Comparison of ENCODE assay signal across 9 mouse cellular contexts in the genomic region with DNA sequence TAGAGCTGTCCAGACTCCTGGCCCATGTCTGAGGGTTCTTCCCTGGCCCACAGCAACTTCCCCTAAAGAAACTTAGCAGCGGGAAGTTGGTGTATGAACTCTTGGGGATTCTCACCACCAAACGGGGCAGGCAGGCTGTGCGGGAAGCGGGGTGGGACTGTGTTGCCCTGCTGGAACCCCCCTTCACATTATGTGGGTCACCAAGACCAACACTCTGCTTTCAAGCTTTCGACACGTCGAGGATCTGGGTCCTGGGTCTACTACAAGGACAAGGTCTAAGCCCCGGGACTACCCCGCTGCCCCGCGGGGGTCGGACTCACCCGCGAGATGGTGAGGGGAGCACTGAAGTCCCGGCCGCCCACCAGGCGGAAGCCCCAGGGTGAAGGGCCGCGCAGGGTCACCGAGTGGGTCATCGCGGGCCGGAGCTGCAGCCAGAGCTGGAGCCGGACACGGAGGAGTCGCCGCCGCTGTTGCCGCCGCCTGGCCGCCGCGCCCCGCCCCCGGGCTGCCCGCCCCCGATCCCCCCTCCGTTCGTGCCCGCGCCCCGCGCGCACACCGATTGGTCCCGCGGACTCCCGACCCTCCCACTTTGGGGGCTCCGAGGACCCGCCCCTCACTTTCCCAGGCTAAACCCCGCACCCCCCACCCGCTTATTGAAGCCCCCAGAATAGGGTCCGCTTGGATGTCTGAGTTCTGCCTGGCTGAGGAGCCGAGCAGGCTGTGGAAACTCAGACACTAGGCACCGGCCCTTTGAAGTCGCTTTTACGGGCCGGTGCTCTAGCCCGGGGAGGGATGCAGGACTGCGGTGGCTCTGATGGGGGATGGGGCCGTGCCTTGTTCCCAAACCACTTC. TPM values are rescaled to one million over a fixed set of nuclear protein-coding genes. Genes with fewer than 3 reads are reported as not detected.
DNase-seq lines count a peak whose midpoint lies in the region; ATAC-seq and TF ChIP-seq lines count a peak whose summit lies in the region.
"Had no signal": no experiment of that assay in that cellular context is flagged by ENCODE, and none has a peak within 500 bp of the region (broad histone marks: within the 10 kb centered on the region; RNA-seq: fewer than 3 reads in every experiment).

A gene (minus strand): TSS at position 495 of the 852 bp plus-strand sequence.

- peaks cover 35% of the 10 kb centered on the region for H3K4me1 ChIP-seq in forebrain, embryonic 13.5 days
- no peaks in the 10 kb centered on the region for H3K4me1 ChIP-seq in hindbrain, embryonic 11.5 days (replicated peaks; ENCODE audit: control insufficient read depth, insufficient read depth, low read length)
- H3K4me1 ChIP-seq in limb, embryonic 12.5 days (replicated peaks) = peaks cover 64% of the 10 kb centered on the region

- peak within 1 kb of the TSS; percentile 79 for H3K9ac ChIP-seq in forebrain, embryonic 13.5 days
- H3K9ac ChIP-seq in hindbrain, embryonic 11.5 days (ENCODE audit: low read depth, low read length) = peak within 1 kb of the TSS; percentile 75
- H3K9ac ChIP-seq in limb, embryonic 12.5 days (replicated peaks) = peak within 1 kb of the TSS; percentile 85

- H3K36me3 ChIP-seq in forebrain, embryonic 13.5 days (ENCODE audit: poor library complexity, severe bottlenecking) = no peaks in the 10 kb centered on the region
- H3K36me3 ChIP-seq in hindbrain, embryonic 11.5 days (ENCODE audit: control insufficient read depth, insufficient read depth, low read length) = no peaks in the 10 kb centered on the region
- H3K36me3 ChIP-seq in limb, embryonic 12.5 days = peaks cover 19% of the 10 kb centered on the region; the same call in 1 of the 2 replicates
- no peaks in the 10 kb centered on the region for H3K36me3 ChIP-seq in myocyte (ENCODE audit: control insufficient read depth, insufficient read depth)

- no peak within 1 kb of the TSS for H3K27ac ChIP-seq in forebrain, embryonic 13.5 days
- H3K27ac ChIP-seq in hindbrain, embryonic 11.5 days (ENCODE audit: low read depth, low read length) = 0 out of 2 replicates have a peak within 1 kb of the TSS, but pooled peaks have one; percentile 7
- peak within 1 kb of the TSS; percentile 91 for H3K27ac ChIP-seq in limb, embryonic 12.5 days

- DNase-seq in gastrocnemius, adult 18-20 months (ENCODE audit: low spot score) = peak; percentile 32
- DNase-seq in gastrocnemius, adult 8-10 months (ENCODE audit: low spot score in 2 of 2) = no peak
- DNase-seq in Muller cell, postnatal 12 days (ENCODE audit: inconsistent ontology term) = peak; percentile 81
- DNase-seq in hindbrain, embryonic 11.5 days (ENCODE audit: low spot score) = peak; percentile 76
- no peak for DNase-seq in cerebellum, adult 9-10 months

- peak within 1 kb of the TSS; percentile 88 for H3K4me2 ChIP-seq in forebrain, embryonic 13.5 days
- H3K4me2 ChIP-seq in hindbrain, embryonic 11.5 days (replicated peaks; ENCODE audit: low read depth, low read length) = peak within 1 kb of the TSS; percentile 72
- H3K4me2 ChIP-seq in limb, embryonic 12.5 days = peak within 1 kb of the TSS; percentile 89
- H3K4me2 ChIP-seq in myocyte (ENCODE audit: low read depth) = peak within 1 kb of the TSS; percentile 93

- TF ChIP-seq POLR2A in myocyte (IDR thresholded peaks at IDR 0.05; ENCODE audit: insufficient read length, low read depth) = peak; percentile 89

- WGBS in forebrain, embryonic 13.5 days = 3% methylated on average over 48 of the region's 61 CpGs
- WGBS in hindbrain, embryonic 11.5 days = 3% methylated on average over 35 of the region's 61 CpGs
- under 1% methylated on average over 55 of the region's 61 CpGs for WGBS in limb, embryonic 12.5 days

- H3ac ChIP-seq in myocyte (ENCODE audit: control insufficient read depth, insufficient read length) = peak within 1 kb of the TSS; percentile 40

- H3K4me3 ChIP-seq in forebrain, embryonic 13.5 days = peak within 1 kb of the TSS; percentile 61
- H3K4me3 ChIP-seq in hindbrain, embryonic 11.5 days (ENCODE audit: low read depth, low read length) = peak within 1 kb of the TSS; percentile 54
- peak within 1 kb of the TSS; percentile 62 for H3K4me3 ChIP-seq in limb, embryonic 12.5 days (replicated peaks)
- H3K4me3 ChIP-seq in myocyte = peak within 1 kb of the TSS; percentile 82

- H3K9me3 ChIP-seq in forebrain, embryonic 13.5 days (replicated peaks) = 0 out of 2 replicates have a peak, but pooled peaks cover 3% of the 10 kb centered on the region
- no peaks in the 10 kb centered on the region for H3K9me3 ChIP-seq in hindbrain, embryonic 11.5 days (ENCODE audit: control insufficient read depth, low read length)
- no peaks in the 10 kb centered on the region for H3K9me3 ChIP-seq in limb, embryonic 12.5 days

- peaks cover 5% of the 10 kb centered on the region; the same call in 1 of the 2 replicates for H3K27me3 ChIP-seq in forebrain, embryonic 13.5 days
- H3K27me3 ChIP-seq in hindbrain, embryonic 11.5 days (ENCODE audit: control insufficient read depth, insufficient read depth, low read length) = no peaks in the 10 kb centered on the region
- no peaks in the 10 kb centered on the region for H3K27me3 ChIP-seq in limb, embryonic 12.5 days
- no peaks in the 10 kb centered on the region for H3K27me3 ChIP-seq in myocyte (ENCODE audit: control insufficient read depth, insufficient read depth, insufficient read length)

- H3K79me2 ChIP-seq in myocyte (ENCODE audit: control insufficient read depth, insufficient read depth) = peaks cover 38% of the 10 kb centered on the region

- peak; percentile 77 for ATAC-seq in forebrain, embryonic 13.5 days
- ATAC-seq in hindbrain, embryonic 11.5 days (ENCODE audit: low FRiP score) = peak; percentile 69
- ATAC-seq in limb, embryonic 12.5 days (ENCODE audit: insufficient number of reproducible peaks, insufficient read depth, low FRiP score, low TSS enrichment, low read depth) = peak; percentile 75

TF ChIP-seq in myocyte, 11 proteins besides CTCF, POLR2A, EP300 and RAD21:
- TF ChIP-seq TCF12 (IDR thresholded peaks at IDR 0.05; ENCODE audit: insufficient read depth, poor library complexity, severe bottlenecking) = no peak
- TF ChIP-seq MAX (IDR thresholded peaks at IDR 0.05; ENCODE audit: low read depth) = no peak
- TF ChIP-seq TCF3 (IDR thresholded peaks at IDR 0.05; ENCODE audit: insufficient read length, low read depth) = no peak
- peak; percentile 5 for TF ChIP-seq REST (IDR thresholded peaks at IDR 0.05; ENCODE audit: insufficient read depth, insufficient read length)
- TF ChIP-seq POLR2AphosphoS2 (IDR thresholded peaks at IDR 0.05; ENCODE audit: insufficient read length, low read depth) = peak; percentile 81
- TF ChIP-seq CEBPB (IDR thresholded peaks at IDR 0.05; ENCODE audit: insufficient read depth, poor library complexity, severe bottlenecking) = no peak
- TF ChIP-seq MYOD1 (IDR thresholded peaks at IDR 0.05; ENCODE audit: control insufficient read depth in 1 of 3, insufficient read length in 2 of 3, low read depth in 2 of 3) = peak in 1 of 3 experiments; percentile 52
- no peak for TF ChIP-seq USF1 (IDR thresholded peaks at IDR 0.05; ENCODE audit: low read depth)
- TF ChIP-seq MYOG (IDR thresholded peaks at IDR 0.05; ENCODE audit: control insufficient read depth in 1 of 3, insufficient read depth in 1 of 3, insufficient read length in 2 of 3, low read depth in 2 of 3) = no peak
- TF ChIP-seq SRF (IDR thresholded peaks at IDR 0.05; ENCODE audit: control insufficient read depth, insufficient read length, low read depth) = no peak
- no peak for TF ChIP-seq E2F4 (IDR thresholded peaks at IDR 0.05; ENCODE audit: insufficient read depth)

RNA-seq across cellular contexts. Expression of the gene that starts here (rescaled TPM):
- 1 to 10 TPM; 5.1 to 5.6 TPM for total RNA-seq in gastrocnemius, adult 18-20 months (2021)
- total RNA-seq in gastrocnemius, adult 8-10 months (2022) = 1 to 10 TPM; 3.2 to 5.4 (median 3.9) TPM
- polyA plus RNA-seq in forebrain, embryonic 13.5 days (2015; fragmentation: Nextera tagmentation; extraction: Ambion mirVana) = 36.2 and 38.3 TPM in 2 replicates
- 46.4 and 49.3 TPM in 2 replicates for polyA plus RNA-seq in hindbrain, embryonic 11.5 days (2014; fragmentation: Nextera tagmentation; extraction: Ambion mirVana)
- polyA plus RNA-seq in limb, embryonic 12.5 days (2016; fragmentation: Nextera tagmentation; extraction: Ambion mirVana) = 188 and 205 TPM in 2 replicates
- 469 TPM for polyA plus RNA-seq in myocyte (2012; fragmentation: generic; extraction: Trizol)
- total RNA-seq: MEL had no signal

Comparison
In these comparisons a context has a peak if more than half of its experiments do, and no peak if none do; other contexts are left out.
1. DNase-seq: peak in gastrocnemius, adult 18-20 months (single experiment), Muller cell, postnatal 12 days (single experiment) and hindbrain, embryonic 11.5 days (single experiment); none in gastrocnemius, adult 8-10 months (0 of 2) and cerebellum, adult 9-10 months (single experiment).
2. Peak in every context shown above with its lines, with median percentiles within 50 percentile points of each other: ATAC-seq, H3K4me2 ChIP-seq, H3K4me3 ChIP-seq and H3K9ac ChIP-seq.